Mouse (Mus musculus): ENCODE data around the gene Nckipsd. TPM values are rescaled to one million over a fixed set of nuclear protein-coding genes. Genes with fewer than 3 reads are reported as not detected.

Gene Nckipsd
- 3.9 and 5.9 TPM in 2 replicates for polyA plus RNA-seq (2015; fragmentation: Nextera tagmentation; extraction: Ambion mirVana)

DNA sequence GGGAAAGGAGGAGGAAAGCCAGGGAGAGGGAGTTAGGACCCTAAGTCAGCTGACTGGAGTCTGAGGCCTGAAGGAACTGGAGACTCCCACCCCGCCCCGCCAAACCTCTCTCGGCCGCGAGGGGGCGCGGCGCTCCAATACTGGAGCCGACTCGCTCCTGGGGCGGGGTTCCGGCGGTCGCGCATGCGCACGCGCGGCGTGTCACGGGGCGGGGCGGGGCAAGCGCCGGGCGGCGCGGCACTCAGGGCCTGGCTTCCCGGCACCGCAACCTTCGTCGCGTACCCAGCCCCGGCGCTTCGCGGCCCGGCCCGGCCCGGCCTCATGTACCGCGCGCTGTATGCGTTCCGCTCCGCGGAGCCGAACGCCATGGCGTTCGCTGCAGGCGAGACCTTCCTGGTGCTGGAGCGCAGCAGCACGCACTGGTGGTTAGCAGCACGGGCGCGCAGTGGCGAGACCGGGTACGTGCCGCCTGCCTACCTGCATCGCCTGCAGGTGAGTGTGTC lies at the start of gene Nckipsd:
Gene Nckipsd (plus strand): TSS at position 206 of the 503 bp plus-strand sequence.
- peak within 1 kb of the TSS; percentile 77 for H3K4me3 ChIP-seq (replicated peaks)
- peaks cover 57% of the 10 kb centered on the region for H3K36me3 ChIP-seq
- H3K4me1 ChIP-seq (replicated peaks) = peaks cover 57% of the 10 kb centered on the region
- H3K4me2 ChIP-seq = peak within 1 kb of the TSS; percentile 99
- DNase-seq (peak; percentile 90), ATAC-seq (ENCODE audit: low read depth) (peak; percentile 82)
- no peaks in the 10 kb centered on the region for H3K9me3 ChIP-seq (replicated peaks)
- WGBS (ENCODE audit: insufficient replicate concordance) = under 1% methylated on average over 62 of the region's 62 CpGs
- H3K27ac ChIP-seq = peak within 1 kb of the TSS; percentile 96
- no peaks in the 10 kb centered on the region for H3K27me3 ChIP-seq
- H3K9ac ChIP-seq = peak within 1 kb of the TSS; percentile 91

DNA sequence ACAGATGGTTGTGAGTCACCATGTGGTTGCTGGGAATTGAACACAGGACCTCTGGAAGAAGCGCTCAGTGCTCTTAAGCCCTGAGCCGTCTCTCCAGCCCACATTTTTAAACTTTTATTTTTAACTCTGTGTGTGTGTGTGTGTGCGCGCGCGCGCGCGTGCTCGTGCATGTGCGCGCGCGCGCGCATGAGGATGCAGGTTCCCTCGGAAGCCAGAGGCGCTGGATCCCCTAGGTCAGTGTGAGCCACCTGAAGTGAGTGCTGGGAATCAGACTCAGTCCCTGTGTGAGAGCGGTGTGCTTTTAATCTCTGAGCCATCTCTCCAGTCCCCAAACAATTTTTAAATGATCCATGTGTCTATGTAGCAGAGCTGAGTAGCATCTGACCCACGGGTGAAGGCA lies 49.0 kb upstream of the Nckipsd start:
- no peak for DNase-seq
- 91% methylated on average over 20 of the region's 20 CpGs for WGBS (ENCODE audit: insufficient replicate concordance)
- Histone ChIP-seq H3K4me1 (replicated peaks) (no peaks in the 10 kb centered on the region), H3K27me3 (no peaks in the 10 kb centered on the region), H3K9ac (no peak overlapping the region), H3K27ac (no peak overlapping the region), H3K4me2 (no peak overlapping the region), H3K4me3 (replicated peaks) (no peak overlapping the region), H3K9me3 (replicated peaks) (no peaks in the 10 kb centered on the region; the same call in 1 of the 2 replicates), H3K36me3 (no peaks in the 10 kb centered on the region)
- no peak for ATAC-seq (ENCODE audit: low read depth)

DNA sequence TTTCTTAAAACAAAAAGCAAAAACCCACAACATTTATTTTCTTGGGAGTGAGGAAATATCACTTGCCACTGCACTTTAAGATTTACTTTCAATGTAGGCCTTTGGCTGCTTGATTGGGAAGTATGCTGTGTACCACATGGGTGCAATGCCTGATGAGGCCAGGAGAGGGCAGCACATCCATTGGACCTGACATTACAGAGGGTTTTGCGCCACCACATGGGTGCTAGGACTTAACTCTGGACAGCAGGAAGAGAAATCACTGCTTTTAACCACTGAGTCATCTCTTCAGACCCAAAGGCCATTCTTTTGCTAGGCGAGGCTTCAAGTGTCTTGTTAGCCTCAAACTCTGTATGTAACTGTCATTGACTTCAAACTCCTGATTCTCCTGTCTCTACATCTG lies 48.4 kb upstream of the Nckipsd start:
- no peaks in the 10 kb centered on the region for H3K27me3 ChIP-seq
- no peak overlapping the region for H3K27ac ChIP-seq
- H3K4me1 ChIP-seq (replicated peaks) = peaks cover 1% of the 10 kb centered on the region
- H3K36me3 ChIP-seq = no peaks in the 10 kb centered on the region
- H3K4me3 ChIP-seq (replicated peaks) = no peak overlapping the region
- no peak overlapping the region for H3K9ac ChIP-seq
- DNase-seq = peak; percentile 55
- WGBS (ENCODE audit: insufficient replicate concordance) = 60% methylated on average over 2 of the region's 2 CpGs
- no peaks in the 10 kb centered on the region; the same call in 1 of the 2 replicates for H3K9me3 ChIP-seq (replicated peaks)
- no peak overlapping the region for H3K4me2 ChIP-seq
- no peak for ATAC-seq (ENCODE audit: low read depth)

DNA sequence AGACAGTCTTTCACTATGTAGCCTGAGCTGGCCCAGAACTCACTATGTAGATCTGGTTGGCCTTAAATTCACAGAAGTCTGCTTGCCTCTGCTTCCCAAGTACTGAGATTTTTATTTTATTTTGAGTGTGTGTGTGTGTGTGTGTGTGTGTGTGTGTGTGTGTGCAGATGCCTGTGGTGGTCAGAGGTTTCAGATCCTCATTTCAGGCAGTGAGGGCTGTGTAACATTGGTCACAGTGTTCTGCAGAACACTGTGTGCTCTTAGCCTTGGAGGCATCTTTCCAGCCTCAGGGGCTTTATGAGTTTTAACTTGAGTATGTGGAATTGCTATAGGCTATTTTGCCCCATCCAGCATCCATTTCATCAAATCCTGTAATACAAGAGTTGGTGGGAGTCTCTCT lies 46.6 kb upstream of the Nckipsd start:
- Histone ChIP-seq H3K4me3 (replicated peaks) (no peak overlapping the region), H3K4me2 (no peak overlapping the region), H3K4me1 (replicated peaks) (peaks cover 7% of the 10 kb centered on the region), H3K36me3 (no peaks in the 10 kb centered on the region), H3K27ac (no peak overlapping the region), H3K9me3 (replicated peaks) (no peaks in the 10 kb centered on the region; the same call in 1 of the 2 replicates), H3K9ac (no peak overlapping the region), H3K27me3 (no peaks in the 10 kb centered on the region)
- ATAC-seq (ENCODE audit: low read depth) = no peak
- DNase-seq = no peak

DNA sequence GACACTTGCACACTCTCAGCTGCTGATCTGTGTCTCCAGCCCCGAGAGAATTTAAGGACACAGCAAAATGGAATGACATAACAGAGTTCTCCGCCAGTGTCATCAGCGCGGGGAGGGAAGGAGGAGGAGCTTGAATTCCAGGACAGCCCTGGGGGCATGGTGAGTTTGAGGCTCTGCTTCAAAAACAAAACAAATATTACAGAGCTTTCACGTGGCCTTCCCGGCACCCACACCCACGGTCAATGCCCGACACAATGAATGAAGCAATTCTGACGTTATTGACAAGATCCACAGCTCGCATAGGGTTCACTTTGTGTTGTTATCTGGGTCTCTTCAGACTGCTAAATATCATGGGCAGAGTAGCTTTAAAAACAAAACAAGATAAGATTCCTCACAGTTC lies 43.2 kb upstream of the Nckipsd start:
- Histone ChIP-seq H3K36me3 (no peaks in the 10 kb centered on the region), H3K4me1 (replicated peaks) (peaks cover 7% of the 10 kb centered on the region), H3K27ac (no peak overlapping the region), H3K9me3 (replicated peaks) (no peaks in the 10 kb centered on the region; the same call in 1 of the 2 replicates), H3K27me3 (no peaks in the 10 kb centered on the region), H3K4me2 (no peak overlapping the region), H3K4me3 (replicated peaks) (no peak overlapping the region), H3K9ac (no peak overlapping the region)
- 43% methylated on average over 10 of the region's 10 CpGs for WGBS (ENCODE audit: insufficient replicate concordance)
- DNase-seq (no peak), ATAC-seq (ENCODE audit: low read depth) (no peak)

DNA sequence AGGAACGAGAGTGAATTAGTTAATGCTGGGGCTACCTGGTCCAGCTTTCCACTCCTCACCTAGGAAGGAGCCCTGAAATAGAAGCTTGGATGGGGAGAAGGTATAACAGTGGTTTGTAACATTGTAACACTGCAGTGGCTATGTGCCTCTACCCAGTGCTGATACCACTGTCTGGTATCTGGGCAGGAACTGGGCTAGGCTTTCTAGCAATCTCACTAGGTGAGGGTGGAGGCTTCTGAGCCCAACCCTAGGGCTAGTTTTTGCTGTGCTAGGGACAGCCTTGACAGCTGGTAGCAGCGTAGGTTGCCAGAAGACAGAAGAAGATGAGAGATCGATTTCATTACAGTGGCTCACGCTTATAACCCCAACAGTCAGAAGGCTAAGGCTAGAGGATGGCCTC lies 31.6 kb upstream of the Nckipsd start:
- Histone ChIP-seq H3K27ac (no peak overlapping the region), H3K4me1 (replicated peaks) (peaks cover 20% of the 10 kb centered on the region), H3K27me3 (peaks cover 14% of the 10 kb centered on the region), H3K4me3 (replicated peaks) (no peak overlapping the region), H3K4me2 (peak overlapping the region; percentile 30), H3K9ac (peak overlapping the region; percentile 19; the same call in 1 of the 2 replicates), H3K9me3 (replicated peaks) (no peaks in the 10 kb centered on the region), H3K36me3 (no peaks in the 10 kb centered on the region)
- ATAC-seq (ENCODE audit: low read depth) = peak; percentile 92
- WGBS (ENCODE audit: insufficient replicate concordance) = 60% methylated on average over 4 of the region's 4 CpGs
- peak; percentile 23 for DNase-seq

DNA sequence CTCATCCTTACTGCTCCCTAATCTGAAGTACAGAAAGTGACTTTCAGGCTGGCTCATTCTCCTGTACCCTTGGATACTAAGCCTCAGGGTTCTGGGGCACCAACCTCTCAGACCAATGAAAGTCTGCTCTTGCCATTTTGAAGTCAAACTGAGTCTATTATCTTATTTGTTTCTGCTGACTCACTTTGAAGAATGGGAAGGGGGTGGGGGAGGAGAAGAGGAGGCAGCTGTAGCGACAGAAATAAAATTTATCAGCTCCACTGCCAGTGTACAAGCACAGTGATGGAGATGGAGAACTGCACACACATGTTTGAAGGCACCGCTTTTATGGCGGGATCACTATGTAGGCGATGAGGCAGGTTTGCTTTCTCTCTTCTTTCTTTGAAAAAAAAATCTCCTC lies 30.9 kb upstream of the Nckipsd start:
- no peak overlapping the region for H3K4me3 ChIP-seq (replicated peaks)
- H3K4me2 ChIP-seq = peak overlapping the region; percentile 30
- ATAC-seq (ENCODE audit: low read depth) (peak; percentile 42), DNase-seq (no peak)
- H3K9ac ChIP-seq = peak overlapping the region; percentile 19; the same call in 1 of the 2 replicates
- peaks cover 25% of the 10 kb centered on the region for H3K4me1 ChIP-seq (replicated peaks)
- no peaks in the 10 kb centered on the region for H3K9me3 ChIP-seq (replicated peaks)
- H3K36me3 ChIP-seq = no peaks in the 10 kb centered on the region
- H3K27me3 ChIP-seq = peaks cover 12% of the 10 kb centered on the region
- 59% methylated on average over 4 of the region's 4 CpGs for WGBS (ENCODE audit: insufficient replicate concordance)
- H3K27ac ChIP-seq = no peak overlapping the region

DNA sequence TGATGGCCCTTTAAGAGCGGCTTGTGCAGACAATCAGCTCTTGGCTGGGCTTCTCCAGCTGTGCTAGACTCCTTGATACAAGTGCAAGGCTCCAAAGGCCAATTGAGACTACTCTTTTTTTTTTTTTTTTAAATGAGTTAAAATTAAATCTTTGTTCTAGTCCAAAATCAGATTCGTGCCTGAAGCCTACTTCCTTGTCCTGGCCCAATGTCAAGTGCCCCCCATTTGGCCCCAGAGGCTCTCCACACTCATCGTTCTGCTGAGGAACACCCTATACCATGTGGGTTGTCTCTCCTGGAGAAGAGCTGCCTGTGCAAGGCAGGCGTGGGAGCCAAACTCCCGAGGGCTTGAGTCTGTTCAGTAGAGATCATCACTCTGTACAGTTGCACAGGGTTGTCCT lies 27.2 kb upstream of the Nckipsd start:
- Histone ChIP-seq H3K4me1 (replicated peaks) (peaks cover 52% of the 10 kb centered on the region), H3K4me3 (replicated peaks) (no peak overlapping the region), H3K9me3 (replicated peaks) (no peaks in the 10 kb centered on the region), H3K36me3 (no peaks in the 10 kb centered on the region), H3K9ac (no peak overlapping the region), H3K4me2 (no peak overlapping the region), H3K27ac (no peak overlapping the region), H3K27me3 (no peaks in the 10 kb centered on the region; the same call in 1 of the 2 replicates)
- WGBS (ENCODE audit: insufficient replicate concordance) = 52% methylated on average over 5 of the region's 5 CpGs
- DNase-seq = no peak
- no peak for ATAC-seq (ENCODE audit: low read depth)

DNA sequence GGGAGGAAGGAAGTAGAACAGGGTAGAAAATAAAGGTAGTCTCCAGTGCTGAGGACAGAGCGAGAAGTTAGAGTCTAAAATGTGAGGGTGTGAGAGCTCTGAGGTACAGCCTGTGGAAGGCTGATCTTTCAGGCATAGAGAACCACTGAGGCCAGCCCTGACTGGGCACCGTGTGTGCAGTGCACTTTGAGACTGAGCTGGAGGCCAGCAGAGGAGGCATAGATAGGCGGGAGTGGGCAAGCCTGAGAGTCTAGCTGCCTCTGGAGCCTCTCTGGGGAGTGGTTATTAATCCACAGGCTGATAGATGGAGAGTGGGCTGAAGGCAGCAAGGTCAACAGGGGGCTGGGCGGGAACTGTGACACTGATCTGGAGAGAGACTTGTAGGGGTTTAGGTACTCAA lies 26.3 kb upstream of the Nckipsd start:
- no peak overlapping the region for H3K27ac ChIP-seq
- ATAC-seq (ENCODE audit: low read depth) (no peak), DNase-seq (no peak)
- no peak overlapping the region for H3K4me2 ChIP-seq
- no peak overlapping the region for H3K9ac ChIP-seq
- H3K4me1 ChIP-seq (replicated peaks) = peaks cover 51% of the 10 kb centered on the region
- 54% methylated on average over 4 of the region's 4 CpGs for whole genome bisulfite sequencing (ENCODE audit: insufficient replicate concordance)
- H3K9me3 ChIP-seq (replicated peaks) = no peaks in the 10 kb centered on the region
- H3K36me3 ChIP-seq = 0 out of 2 replicates have a peak, but pooled peaks cover 1% of the 10 kb centered on the region
- no peak overlapping the region for H3K4me3 ChIP-seq (replicated peaks)
- no peaks in the 10 kb centered on the region for H3K27me3 ChIP-seq

DNA sequence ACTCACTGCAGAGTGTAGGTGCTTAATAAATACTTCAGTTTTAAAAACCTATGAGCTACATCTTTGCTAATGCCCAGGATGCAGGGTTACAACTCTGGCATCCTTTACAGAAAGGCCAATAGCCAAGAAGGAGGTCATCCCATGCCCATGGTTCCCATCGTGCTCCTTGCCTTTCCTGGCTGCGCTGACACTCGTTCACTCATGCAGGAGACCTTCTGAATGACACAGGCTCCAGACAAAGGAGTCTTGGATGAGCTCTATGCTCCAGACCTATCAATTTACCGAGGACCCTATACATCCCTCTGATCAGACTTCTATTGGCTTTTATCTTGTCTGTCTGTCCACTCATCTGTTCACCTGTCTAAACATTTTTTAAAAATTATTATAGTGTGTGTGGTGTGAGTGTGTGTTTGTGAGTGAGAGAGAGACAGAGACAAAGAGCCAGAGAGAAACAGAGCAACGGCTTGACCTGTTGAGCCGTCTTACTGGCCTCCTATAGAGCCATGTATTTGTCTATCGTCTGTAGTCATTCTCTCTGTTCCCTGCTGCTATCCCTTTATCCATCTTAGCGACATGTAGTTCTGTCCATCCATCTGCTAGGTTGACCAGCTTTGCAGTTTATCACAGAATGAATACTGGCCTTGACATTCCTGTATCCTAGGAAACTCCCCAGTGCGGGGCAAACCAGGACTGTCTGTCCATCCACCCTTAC lies 25.2 kb upstream of the Nckipsd start:
- ATAC-seq (ENCODE audit: low read depth) = no peak; the same call in 1 of the 2 replicates
- Histone ChIP-seq H3K9me3 (replicated peaks) (no peaks in the 10 kb centered on the region), H3K4me2 (peak overlapping the region; percentile 80), H3K27ac (peak overlapping the region; percentile 87; the same call in 1 of the 2 replicates), H3K4me1 (replicated peaks) (peaks cover 51% of the 10 kb centered on the region), H3K36me3 (0 out of 2 replicates have a peak, but pooled peaks cover 4% of the 10 kb centered on the region), H3K27me3 (no peaks in the 10 kb centered on the region), H3K4me3 (replicated peaks) (peak overlapping the region; percentile 90), H3K9ac (peak overlapping the region; percentile 88)
- WGBS (ENCODE audit: insufficient replicate concordance) = 45% methylated on average over 9 of the region's 9 CpGs
- DNase-seq = no peak

DNA sequence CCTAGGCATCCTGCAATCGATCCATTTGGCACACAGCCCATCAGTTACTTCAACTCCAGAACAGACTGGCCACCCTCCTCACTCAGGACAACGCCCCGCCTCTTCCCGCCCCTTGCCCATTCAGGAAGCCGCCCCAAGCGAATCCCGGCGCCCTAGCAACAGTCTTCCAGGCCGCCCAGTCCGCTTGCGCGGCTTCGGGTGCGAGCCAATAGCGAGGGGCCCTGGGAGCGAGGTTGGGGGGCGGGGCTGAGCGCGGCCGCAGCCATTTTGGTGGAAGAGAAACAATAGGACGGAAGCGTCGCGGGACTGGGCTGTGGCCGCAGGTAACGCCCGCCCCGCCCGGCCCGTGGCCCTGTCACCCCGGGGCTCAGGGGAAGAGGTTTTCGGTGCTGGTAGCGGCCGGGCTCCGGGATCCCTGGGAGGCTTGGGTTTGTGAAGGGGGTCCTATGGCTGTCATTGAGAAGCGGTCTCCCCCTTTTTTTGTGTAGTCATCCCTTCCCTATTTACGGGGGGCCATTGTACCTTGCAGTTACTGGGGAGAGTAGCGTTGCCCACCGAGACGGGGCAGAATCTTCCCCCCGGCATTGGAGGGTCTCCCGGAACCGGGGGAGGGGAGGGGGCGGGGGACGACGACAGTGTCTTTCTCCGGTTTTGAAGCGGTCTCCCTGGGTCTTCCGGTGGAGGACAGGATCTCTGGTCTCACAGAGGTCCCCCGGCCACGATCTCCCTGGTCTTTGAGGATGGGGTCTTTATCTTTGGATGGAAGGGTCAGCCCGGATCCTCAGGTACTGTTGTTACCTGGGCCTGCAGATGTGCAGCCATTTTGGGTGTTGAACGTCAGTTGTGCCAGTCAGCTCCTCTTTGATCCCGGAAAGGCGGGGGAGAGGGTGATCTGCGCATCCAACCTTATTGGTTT lies 24.4 kb upstream of the Nckipsd start, which contains the start of gene Ip6k2:
Gene Ip6k2 (plus strand): TSS at position 249 of the 916 bp plus-strand sequence.
- H3K27ac ChIP-seq = peak within 1 kb of the TSS; percentile 87
- DNase-seq (peak; percentile 94), ATAC-seq (ENCODE audit: low read depth) (peak; percentile 98)
- H3K4me1 ChIP-seq (replicated peaks) = peaks cover 59% of the 10 kb centered on the region
- H3K36me3 ChIP-seq = 0 out of 2 replicates have a peak, but pooled peaks cover 4% of the 10 kb centered on the region
- H3K9me3 ChIP-seq (replicated peaks) = no peaks in the 10 kb centered on the region
- H3K4me3 ChIP-seq (replicated peaks) = peak within 1 kb of the TSS; percentile 90
- H3K4me2 ChIP-seq = peak within 1 kb of the TSS; percentile 80
- H3K9ac ChIP-seq = peak within 1 kb of the TSS; percentile 88
- WGBS (ENCODE audit: insufficient replicate concordance) = under 1% methylated on average over 56 of the region's 56 CpGs
- no peaks in the 10 kb centered on the region for H3K27me3 ChIP-seq

All from liver, embryonic 13.5 days (tissue).